Mouse (Mus musculus): ENCODE measurements at regions not wholly inside any gene's neighbourhood (a gene's known extent, or its start where the extent isn't known, plus 50 kb on each side); places are given as distances from the start of the nearest gene placed in this dataset.

DNA sequence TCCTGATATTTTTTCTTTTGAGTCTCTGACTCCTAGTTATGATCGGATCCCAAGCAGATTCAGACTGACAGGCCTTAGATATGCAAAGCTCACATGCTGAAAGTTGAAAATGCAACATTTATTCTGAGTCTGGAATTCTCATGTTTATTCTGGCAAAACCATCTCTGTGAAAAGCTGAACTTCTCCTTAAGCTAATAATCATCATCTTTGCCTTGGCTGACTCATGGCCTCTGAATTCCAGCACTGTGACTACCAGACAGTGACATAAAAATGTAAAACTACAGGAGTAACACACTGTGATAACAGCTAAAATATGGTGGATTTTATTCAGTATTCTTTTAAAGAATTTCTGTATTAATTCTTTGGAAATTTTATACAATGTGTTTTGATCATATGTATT is 680.4 kb upstream of the Lrrc4c start:
- TF ChIP-seq POLR2A (IDR thresholded peaks at IDR 0.05; ENCODE audit: extremely low read depth, insufficient read depth, low read length) (no peak), CTCF (IDR thresholded peaks at IDR 0.05; ENCODE audit: extremely low read depth, insufficient read depth, low read length) (no peak)
